Mouse (Mus musculus) heart, postnatal 0 days (tissue): ENCODE results near the gene Slc9a3r1. TPM values are rescaled to one million over a fixed set of nuclear protein-coding genes. Genes with fewer than 3 reads are reported as not detected.

ENCODE experiments used
- ATAC-seq: fragments of 200-750 bp; cut with Nextera tagmentation; 2 replicates; pipeline ENCODE4 v1.8.0; 2017; ENCODE audit warnings: low read depth, moderate number of reproducible peaks, moderate library complexity; ENCODE audit not compliant: insufficient read depth
- DNase-seq: peaks from one replicate; pipeline ENCODE4 v3.0.0-alpha.2; 2016; ENCODE audit warnings: low spot score
- H3K27ac ChIP-seq: fragments of 300-500 bp; sonication (generic); 2 replicates; pipeline ENCODE4 v1.5.1; 2014; ENCODE audit warnings: low read depth, mild to moderate bottlenecking
- H3K27me3 ChIP-seq: fragments of 300-500 bp; sonication (generic); 2 replicates; pipeline ENCODE4 v1.6.1; 2014; ENCODE audit warnings: low read length, mixed read lengths; ENCODE audit not compliant: control insufficient read depth, insufficient read depth
- H3K36me3 ChIP-seq: fragments of 300-500 bp; sonication (generic); replicated peaks from 2 replicates; pipeline ENCODE4 v1.6.1; 2014; ENCODE audit warnings: low read length, mixed read lengths; ENCODE audit not compliant: control insufficient read depth, insufficient read depth
- H3K4me1 ChIP-seq: fragments of 300-500 bp; sonication (generic); 2 replicates; pipeline ENCODE4 v1.6.1; 2014; ENCODE audit warnings: antibody characterized with exemption; ENCODE audit not compliant: control insufficient read depth, insufficient read depth
- H3K4me2 ChIP-seq: fragments of 300-500 bp; sonication (generic); 2 replicates; pipeline ENCODE4 v1.6.1; 2014; ENCODE audit warnings: low read depth, mild to moderate bottlenecking, low read length, moderate library complexity
- H3K4me3 ChIP-seq: fragments of 300-500 bp; sonication (generic); 2 replicates; pipeline ENCODE4 v1.5.1; 2014; ENCODE audit warnings: low read depth, low read length
- H3K9ac ChIP-seq: fragments of 300-500 bp; sonication (generic); replicated peaks from 2 replicates; pipeline ENCODE4 v1.6.1; 2014; ENCODE audit warnings: low read depth, low read length, mixed read lengths
- H3K9me3 ChIP-seq: fragments of 300-500 bp; sonication (generic); replicated peaks from 2 replicates; pipeline ENCODE4 v1.6.1; 2016; ENCODE audit warnings: low read length; ENCODE audit not compliant: control insufficient read depth
- CTCF ChIP-seq: IDR thresholded peaks from 2 replicates; pipeline ENCODE4 v1.5.1; 2016; ENCODE audit warnings: antibody characterized with exemption, control low read depth, low read depth
- EP300 ChIP-seq: IDR thresholded peaks from 2 replicates; pipeline ENCODE4 v1.6.1; 2016; ENCODE audit warnings: antibody characterized with exemption, low read depth
- WGBS: fragments of 180-500 bp; shearing (Covaris S2); extraction: QIAGEN DNeasy Blood & Tissue Kit; methylation state at CpG from one replicate; pipeline ENCODE4 v1.1.7; 2014; 5-methylcytosine and 5-hydroxymethylcytosine counted together
- polyA plus RNA-seq: library from polyadenylated mRNA; unstranded; fragments of >200 nt; fragmentation: Nextera tagmentation; extraction: Ambion mirVana; gene quantifications from 2 replicates; pipeline ENCODE4 v1.2.1, GENCODE M21; 2015
- total RNA-seq: library from RNA; depleted of rRNA; stranded (reverse); fragments of >200 nt; gene quantifications from 2 replicates; pipeline ENCODE4 v1.2.3, GENCODE M21; 2014; ENCODE audit warnings: low replicate concordance

The Slc9a3r1 gene
- total and polyA plus RNA-seq, 2 experiments from 2014 or later = 12.3 to 13.6 TPM

GRCm38 (mm10) chr11:115133800-115134199, 29.3 kb upstream of the Slc9a3r1 start, which contains the start of gene Cd300lf:
Gene Cd300lf (minus strand): TSS chr11:115133992.
- no peaks in the 10 kb centered on the region for H3K36me3 ChIP-seq
- no peaks in the 10 kb centered on the region for H3K4me1 ChIP-seq
- no peak for TF ChIP-seq CTCF
- TF ChIP-seq EP300 = no peak
- H3K27me3 ChIP-seq = no peaks in the 10 kb centered on the region
- DNase-seq (no peak), ATAC-seq (no peak)
- H3K9me3 ChIP-seq = no peaks in the 10 kb centered on the region
- WGBS = 56% methylated on average over 8 of the region's 8 CpGs
- no peak within 1 kb of the TSS for H3K27ac ChIP-seq
- H3K4me2 ChIP-seq = no peak within 1 kb of the TSS
- H3K4me3 ChIP-seq = no peak within 1 kb of the TSS
- H3K9ac ChIP-seq = no peak within 1 kb of the TSS

GRCm38 (mm10) chr11:115138597-115139262, 24.4 kb upstream of the Slc9a3r1 start:
- Histone ChIP-seq H3K4me3 (no peak overlapping the region), H3K27me3 (no peaks in the 10 kb centered on the region), H3K4me1 (no peaks in the 10 kb centered on the region), H3K9me3 (no peaks in the 10 kb centered on the region), H3K4me2 (no peak overlapping the region), H3K27ac (no peak overlapping the region), H3K36me3 (no peaks in the 10 kb centered on the region), H3K9ac (no peak overlapping the region)
- DNase-seq (no peak), ATAC-seq (no peak)
- 61% methylated on average over 5 of the region's 5 CpGs for WGBS
- TF ChIP-seq EP300 (no peak), CTCF (no peak)

- Histone ChIP-seq H3K36me3 (no peaks in the 10 kb centered on the region), H3K9ac (no peak overlapping the region), H3K9me3 (no peaks in the 10 kb centered on the region), H3K27me3 (no peaks in the 10 kb centered on the region), H3K4me1 (no peaks in the 10 kb centered on the region), H3K4me3 (no peak overlapping the region), H3K27ac (no peak overlapping the region), H3K4me2 (no peak overlapping the region)
- no peak for TF ChIP-seq CTCF
- TF ChIP-seq EP300 = no peak
- no peak for DNase-seq
- 71% methylated on average over 2 of the region's 2 CpGs for WGBS
- ATAC-seq = no peak
These were observed 21.2 kb upstream of the Slc9a3r1 start for GRCm38 (mm10) chr11:115141970-115142369.

- DNase-seq (no peak), ATAC-seq (no peak)
- Histone ChIP-seq H3K27ac (no peak overlapping the region), H3K27me3 (peaks cover 7% of the 10 kb centered on the region; the same call in 1 of the 2 replicates), H3K4me1 (no peaks in the 10 kb centered on the region), H3K4me2 (no peak overlapping the region), H3K9me3 (0 out of 2 replicates have a peak, but pooled peaks cover 4% of the 10 kb centered on the region), H3K4me3 (no peak overlapping the region), H3K36me3 (no peaks in the 10 kb centered on the region), H3K9ac (no peak overlapping the region)
- TF ChIP-seq CTCF (no peak), EP300 (no peak)
- WGBS = 69% methylated on average over 4 of the region's 4 CpGs
These were observed 15.3 kb upstream of the Slc9a3r1 start for GRCm38 (mm10) chr11:115147813-115148212.

GRCm38 (mm10) chr11:115150741-115151254, 12.3 kb upstream of the Slc9a3r1 start:
- no peaks in the 10 kb centered on the region for H3K36me3 ChIP-seq
- no peaks in the 10 kb centered on the region for H3K4me1 ChIP-seq
- no peak for DNase-seq
- no peak overlapping the region for H3K27ac ChIP-seq
- H3K27me3 ChIP-seq = peaks cover 34% of the 10 kb centered on the region
- H3K9me3 ChIP-seq = 0 out of 2 replicates have a peak, but pooled peaks cover 4% of the 10 kb centered on the region
- no peak overlapping the region for H3K9ac ChIP-seq
- WGBS = 56% methylated on average over 6 of the region's 6 CpGs
- H3K4me2 ChIP-seq = no peak overlapping the region
- H3K4me3 ChIP-seq = no peak overlapping the region
- no peak for ATAC-seq
- TF ChIP-seq EP300 (no peak), CTCF (no peak)
